Mouse (Mus musculus) neural tube, embryonic 14.5 days (tissue): ENCODE measurements around the gene Olfr365. TPM values are rescaled to one million over a fixed set of nuclear protein-coding genes. Genes with fewer than 3 reads are reported as not detected.

ENCODE experiments used
- ATAC-seq: fragments of 200-750 bp; cut with Nextera tagmentation; 2 replicates; pipeline ENCODE4 v1.8.0; 2017; ENCODE audit warnings: low read depth, mild to moderate bottlenecking, moderate TSS enrichment, moderate library complexity
- H3K27ac ChIP-seq: fragments of 300-500 bp; sonication (generic); 2 replicates; pipeline ENCODE4 v1.5.1; 2014; ENCODE audit warnings: low read depth, mild to moderate bottlenecking, control low read depth, low read length, moderate library complexity, mixed read lengths
- H3K27me3 ChIP-seq: fragments of 300-500 bp; sonication (generic); 2 replicates; pipeline ENCODE4 v1.6.1; 2014; ENCODE audit warnings: low read length; ENCODE audit not compliant: control insufficient read depth, insufficient read depth
- H3K36me3 ChIP-seq: fragments of 300-500 bp; sonication (generic); 2 replicates; pipeline ENCODE4 v1.6.1; 2014; ENCODE audit warnings: low read length, mixed read lengths; ENCODE audit not compliant: control insufficient read depth, insufficient read depth
- H3K4me1 ChIP-seq: fragments of 300-500 bp; sonication (generic); 2 replicates; pipeline ENCODE4 v1.6.1; 2014; ENCODE audit warnings: low read length; ENCODE audit not compliant: control insufficient read depth, insufficient read depth
- H3K4me2 ChIP-seq: fragments of 300-500 bp; sonication (generic); 2 replicates; pipeline ENCODE4 v1.6.1; 2014; ENCODE audit warnings: mild to moderate bottlenecking, low read depth, low read length, control low read depth
- H3K4me3 ChIP-seq: fragments of 300-500 bp; sonication (generic); 2 replicates; pipeline ENCODE4 v1.5.1; 2014; ENCODE audit warnings: low read depth, low read length, control low read depth, mixed read lengths
- H3K9ac ChIP-seq: fragments of 300-500 bp; sonication (generic); replicated peaks from 2 replicates; pipeline ENCODE4 v1.6.1; 2014; ENCODE audit warnings: low read depth, mild to moderate bottlenecking, control low read depth, low read length, mixed read lengths
- H3K9me3 ChIP-seq: fragments of 300-500 bp; sonication (generic); 2 replicates; pipeline ENCODE4 v1.6.1; 2016; ENCODE audit warnings: low read length; ENCODE audit not compliant: control insufficient read depth
- WGBS: fragments of 180-500 bp; shearing (Covaris S2); extraction: QIAGEN DNeasy Blood & Tissue Kit; methylation state at CpG from one replicate; pipeline ENCODE4 v1.1.7; 2014; 5-methylcytosine and 5-hydroxymethylcytosine counted together
- polyA plus RNA-seq: library from polyadenylated mRNA; unstranded; fragments of >200 nt; fragmentation: Nextera tagmentation; extraction: Ambion mirVana; gene quantifications from 2 replicates; pipeline ENCODE4 v1.2.1, GENCODE M21; 2014

Olfr365 gene
- not detected in 2 replicates for polyA plus RNA-seq

- Histone ChIP-seq H3K9ac (no peak within 1 kb of the TSS), H3K4me3 (no peak within 1 kb of the TSS), H3K9me3 (no peaks in the 10 kb centered on the region), H3K36me3 (no peaks in the 10 kb centered on the region), H3K4me1 (no peaks in the 10 kb centered on the region), H3K27ac (no peak within 1 kb of the TSS), H3K27me3 (no peaks in the 10 kb centered on the region), H3K4me2 (no peak within 1 kb of the TSS)
- no peak for ATAC-seq
- 76% methylated on average over 3 of the region's 3 CpGs for WGBS
Measured at GRCm38 (mm10) chr2:37187898-37188297, at the start of gene Olfr365. TSS of gene Olfr365 (plus strand) at chr2:37188198.

GRCm38 (mm10) chr2:37139022-37139421 lies 49.0 kb upstream of the Olfr365 start, which contains the start of gene Olfr364-ps1:
TSS of gene Olfr364-ps1 (plus strand) at chr2:37139322.
- 86% methylated on average over 3 of the region's 3 CpGs for WGBS
- H3K9me3 ChIP-seq, result peaks cover 11% of the 10 kb centered on the region
- H3K4me1 ChIP-seq, result no peaks in the 10 kb centered on the region
- H3K27ac ChIP-seq, result no peak within 1 kb of the TSS
- ATAC-seq, result no peak
- no peak within 1 kb of the TSS for H3K4me3 ChIP-seq
- no peaks in the 10 kb centered on the region for H3K36me3 ChIP-seq
- no peak within 1 kb of the TSS for H3K9ac ChIP-seq
- no peak within 1 kb of the TSS for H3K4me2 ChIP-seq
- no peaks in the 10 kb centered on the region for H3K27me3 ChIP-seq

- no peak for ATAC-seq
- H3K36me3 ChIP-seq, result no peaks in the 10 kb centered on the region
- no peak within 1 kb of the TSS for H3K4me2 ChIP-seq
- H3K4me1 ChIP-seq, result no peaks in the 10 kb centered on the region
- H3K27ac ChIP-seq, result no peak within 1 kb of the TSS
- 0 out of 2 replicates have a peak, but pooled peaks cover 2% of the 10 kb centered on the region for H3K9me3 ChIP-seq
- H3K4me3 ChIP-seq, result no peak within 1 kb of the TSS
- H3K27me3 ChIP-seq, result no peaks in the 10 kb centered on the region
- H3K9ac ChIP-seq, result no peak within 1 kb of the TSS
Measured at GRCm38 (mm10) chr2:37211274-37211673, 23.3 kb downstream of the Olfr365 start, which contains the start of gene Olfr366. TSS of gene Olfr366 (plus strand) at chr2:37211574.

Other genes starting within 250 kb of the Olfr365 start
- not detected in 2 replicates for gene Olfr357, start 194.4 kb upstream of the Olfr365 start, polyA plus RNA-seq
- gene Olfr358, start 178.9 kb upstream of the Olfr365 start, polyA plus RNA-seq, result not detected in 2 replicates
- gene Olfr360, start 122.5 kb upstream of the Olfr365 start, polyA plus RNA-seq, result not detected in 2 replicates
- gene Olfr361, start 98.9 kb upstream of the Olfr365 start, polyA plus RNA-seq, result not detected in 2 replicates
- gene Olfr362, start 70.3 kb upstream of the Olfr365 start, polyA plus RNA-seq, result not detected in 2 replicates
- not detected in 2 replicates for gene Olfr364-ps1, start 48.9 kb upstream of the Olfr365 start, polyA plus RNA-seq
- gene Olfr366, start 23.4 kb downstream of the Olfr365 start, polyA plus RNA-seq, result not detected in 2 replicates
- not detected in 2 replicates for gene Olfr368, start 138.3 kb downstream of the Olfr365 start, polyA plus RNA-seq
- gene Pdcl, start 171.1 kb downstream of the Olfr365 start, polyA plus RNA-seq, result 52.6 and 66.5 TPM in 2 replicates
- 32.4 and 33.4 TPM in 2 replicates for gene Rc3h2, start 234.7 kb downstream of the Olfr365 start, polyA plus RNA-seq